Mouse (Mus musculus) frontal cortex, adult 2 months (tissue): ENCODE measurements at regions not wholly inside any gene's neighbourhood (a gene's known extent, or its start where the extent isn't known, plus 50 kb on each side); places are given as distances from the start of the nearest gene placed in this dataset.

ENCODE experiments used
- DNase-seq, 2 experiments: peaks; one replicate each; pipeline ENCODE4 v3.0.0; 2022; ENCODE audit warnings: low spot score in 1 of 2; ENCODE audit errors: extremely low spot score in 1 of 2

DNA sequence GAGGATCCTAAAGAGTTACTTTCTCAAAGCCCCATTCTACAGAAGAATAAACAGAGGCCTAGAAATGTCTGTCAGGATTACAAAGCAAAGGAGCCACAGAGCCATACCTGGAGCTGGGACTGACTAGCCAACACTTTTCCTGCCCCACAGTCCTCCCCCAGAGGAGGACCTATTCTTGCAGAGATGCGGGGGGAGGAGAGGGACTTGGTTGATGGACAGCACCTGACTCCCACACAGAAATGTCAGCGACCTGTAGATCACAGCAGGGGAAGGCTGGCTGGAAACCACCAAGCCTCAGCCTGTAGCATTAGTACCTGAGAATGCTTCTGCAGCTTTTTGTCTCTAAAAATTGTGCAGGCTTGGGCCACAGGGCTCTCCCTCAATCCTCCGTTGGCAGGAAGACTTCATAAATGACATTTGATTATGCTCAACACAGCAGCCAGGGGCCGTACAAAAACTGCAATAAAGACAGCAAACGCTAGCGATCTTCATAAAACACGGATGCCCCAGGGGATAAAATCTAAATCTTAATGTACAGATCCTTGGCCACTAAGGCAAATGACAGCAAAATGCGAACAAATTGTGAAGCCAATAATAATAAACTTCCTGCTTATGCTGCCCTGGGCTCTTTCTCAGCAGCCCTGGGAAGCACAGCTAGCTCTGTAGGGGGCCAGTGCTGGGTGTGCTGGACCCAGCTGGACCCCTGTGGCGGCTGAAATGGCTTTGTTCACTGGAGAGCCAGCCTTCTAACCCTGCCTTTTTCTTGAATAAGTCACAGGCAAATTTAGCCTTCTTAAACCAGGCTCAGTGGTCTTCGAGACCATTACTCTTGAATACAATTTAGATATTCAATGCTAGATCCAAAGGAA is 489.4 kb upstream of the Camk1g start:
- DNase-seq, result no peak

- peak; percentile 11 to 55 for DNase-seq
These were observed 477.8 kb upstream of the Camk1g start for GRCm38 (mm10) chr1:193847922-193848321.

DNA sequence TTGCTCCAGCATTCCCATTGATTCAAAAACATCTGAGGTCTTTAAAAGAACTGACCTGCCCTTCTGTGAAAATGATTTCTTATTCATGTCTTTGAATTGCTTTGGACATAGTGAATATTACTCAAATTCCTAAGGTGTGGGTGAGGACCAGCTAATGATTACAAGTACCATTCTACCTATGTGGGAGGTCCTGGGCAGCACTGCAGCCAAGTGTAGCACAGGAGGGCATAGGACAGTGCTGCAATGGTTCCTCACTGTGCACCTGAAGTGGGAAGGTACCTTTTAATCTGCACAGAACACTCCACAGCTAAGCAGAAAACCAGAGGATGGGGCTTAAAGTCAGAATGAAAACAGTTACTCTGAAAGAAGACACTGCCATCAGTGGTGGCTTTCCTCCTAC is 474.8 kb upstream of the Camk1g start:
- no peak for DNase-seq

- no peak for DNase-seq
These were observed 474.4 kb upstream of the Camk1g start for GRCm38 (mm10) chr1:193844461-193844860.

DNA sequence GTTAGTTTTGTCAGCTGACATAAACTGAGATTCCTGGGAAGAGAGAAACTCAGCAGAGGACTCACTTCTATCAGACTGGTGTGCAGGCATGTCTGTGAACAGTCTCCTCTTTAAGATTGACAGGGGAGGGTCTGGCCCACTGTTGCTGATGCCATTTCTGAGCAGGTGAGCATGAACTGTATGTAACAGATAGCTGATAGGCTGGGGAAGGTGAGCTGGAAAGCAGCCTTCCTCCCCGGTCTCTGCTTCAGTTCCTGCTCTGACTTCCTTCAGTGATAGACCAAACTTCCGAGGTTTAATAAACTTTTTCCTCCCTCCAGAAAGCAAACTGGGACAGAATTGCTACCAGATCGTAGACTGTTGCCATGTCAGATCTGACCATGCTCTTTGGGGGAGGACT is 430.9 kb upstream of the Camk1g start:
- DNase-seq, result no peak

GRCm38 (mm10) chr1:193790579-193790978 is 420.5 kb upstream of the Camk1g start:
- DNase-seq, result no peak

DNA sequence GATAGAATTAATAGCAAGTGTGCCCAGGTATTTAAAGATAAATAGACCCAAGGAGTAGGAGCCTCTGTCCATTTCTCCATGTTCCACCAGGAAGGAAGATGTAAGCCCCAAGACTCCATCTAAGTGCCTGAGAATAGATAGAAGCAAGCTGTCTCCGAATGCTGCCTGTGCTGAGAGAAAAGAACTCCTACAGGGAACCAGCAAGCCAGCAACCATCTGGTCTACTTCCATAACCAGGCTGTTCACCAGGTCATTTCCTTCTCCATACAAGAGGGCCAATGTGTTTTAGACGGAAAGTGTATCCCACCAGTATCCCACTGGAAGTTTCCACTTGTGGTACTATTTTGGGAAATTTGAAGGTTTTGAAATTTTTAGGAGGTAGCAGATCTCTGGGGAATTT is 418.4 kb upstream of the Camk1g start:
- no peak for DNase-seq

GRCm38 (mm10) chr1:193787417-193787816 is 417.3 kb upstream of the Camk1g start:
- DNase-seq, result no peak

- DNase-seq, result no peak
These were observed 414.9 kb upstream of the Camk1g start for GRCm38 (mm10) chr1:193784966-193785365.

GRCm38 (mm10) chr1:193784526-193784925 is 414.4 kb upstream of the Camk1g start:
- no peak for DNase-seq

GRCm38 (mm10) chr1:193778181-193778580 is 408.1 kb upstream of the Camk1g start:
- no peak for DNase-seq

DNA sequence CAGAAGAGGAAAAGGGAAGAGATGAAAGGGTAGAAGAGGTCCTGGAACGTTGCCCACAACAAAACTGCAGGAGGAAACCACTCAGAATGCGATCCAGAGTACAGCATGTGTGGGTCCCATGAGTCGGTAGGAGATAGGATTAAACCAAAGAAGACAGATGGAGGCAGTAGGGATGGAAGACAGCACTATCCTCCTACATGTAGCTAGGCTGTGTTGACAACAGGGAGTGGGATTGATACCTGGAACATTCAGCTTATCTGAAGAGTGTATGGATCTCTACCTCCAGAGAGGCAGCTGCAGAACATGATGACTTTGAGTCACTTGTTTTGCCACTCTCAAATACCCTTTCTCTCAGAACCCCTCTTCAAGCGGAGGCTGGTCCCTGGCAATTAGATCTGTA is 399.4 kb upstream of the Camk1g start:
- peak; percentile 7 to 42 for DNase-seq

DNA sequence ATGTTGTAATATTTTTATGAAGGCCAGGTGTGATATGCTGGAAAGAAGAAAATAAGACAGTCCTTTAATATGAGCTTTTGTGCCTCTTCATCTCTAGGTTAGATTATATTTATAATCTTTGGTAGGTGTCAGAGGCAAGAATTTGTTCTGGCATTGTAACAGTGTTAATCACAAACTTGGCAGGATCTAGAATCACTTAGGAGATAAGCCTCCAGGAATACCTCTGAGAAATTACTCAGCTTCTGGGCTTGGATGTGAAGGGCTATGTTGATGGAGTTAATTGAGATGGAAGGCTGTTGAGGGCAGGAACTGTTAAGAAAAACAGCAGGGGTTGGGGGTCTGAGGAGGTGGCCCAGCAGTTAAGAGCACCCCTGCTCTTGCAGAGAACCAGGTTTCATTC is 394.0 kb upstream of the Camk1g start:
- no peak for DNase-seq

GRCm38 (mm10) chr1:193751819-193752251 is 381.7 kb upstream of the Camk1g start:
- DNase-seq, result peak; percentile 40 to 61

- peak in 1 of 2 experiments; percentile 47 for DNase-seq
These were observed 380.8 kb upstream of the Camk1g start for GRCm38 (mm10) chr1:193750929-193751328.

DNA sequence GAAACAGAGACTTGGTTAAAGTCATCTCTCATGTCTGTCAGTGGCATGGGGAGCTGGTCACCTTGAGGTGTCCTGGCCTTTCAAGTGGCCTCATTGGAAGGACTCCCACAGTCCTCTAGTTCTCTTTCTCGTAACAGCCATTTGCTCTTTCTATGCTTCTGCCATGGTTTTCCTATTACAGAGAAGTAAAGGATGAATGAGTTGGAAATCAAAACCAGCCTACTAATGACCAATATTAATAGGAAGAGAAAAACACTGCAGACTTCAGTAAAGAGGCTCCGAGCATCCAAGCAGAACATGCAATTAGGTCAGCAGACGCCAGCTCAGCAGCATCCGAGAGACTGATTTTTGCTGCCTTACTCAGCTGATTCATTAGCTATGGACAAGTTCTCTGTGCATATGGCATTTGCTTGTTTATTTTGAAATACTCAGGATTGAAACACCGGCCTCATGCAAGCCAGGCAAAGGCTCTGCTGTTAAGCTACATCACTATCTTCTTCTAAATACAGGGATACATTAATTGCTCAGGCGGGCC is 377.4 kb upstream of the Camk1g start:
- no peak for DNase-seq

- DNase-seq, result no peak
These were observed 372.6 kb upstream of the Camk1g start for GRCm38 (mm10) chr1:193742688-193743087.

GRCm38 (mm10) chr1:193738821-193739220 is 368.7 kb upstream of the Camk1g start:
- no peak for DNase-seq

DNA sequence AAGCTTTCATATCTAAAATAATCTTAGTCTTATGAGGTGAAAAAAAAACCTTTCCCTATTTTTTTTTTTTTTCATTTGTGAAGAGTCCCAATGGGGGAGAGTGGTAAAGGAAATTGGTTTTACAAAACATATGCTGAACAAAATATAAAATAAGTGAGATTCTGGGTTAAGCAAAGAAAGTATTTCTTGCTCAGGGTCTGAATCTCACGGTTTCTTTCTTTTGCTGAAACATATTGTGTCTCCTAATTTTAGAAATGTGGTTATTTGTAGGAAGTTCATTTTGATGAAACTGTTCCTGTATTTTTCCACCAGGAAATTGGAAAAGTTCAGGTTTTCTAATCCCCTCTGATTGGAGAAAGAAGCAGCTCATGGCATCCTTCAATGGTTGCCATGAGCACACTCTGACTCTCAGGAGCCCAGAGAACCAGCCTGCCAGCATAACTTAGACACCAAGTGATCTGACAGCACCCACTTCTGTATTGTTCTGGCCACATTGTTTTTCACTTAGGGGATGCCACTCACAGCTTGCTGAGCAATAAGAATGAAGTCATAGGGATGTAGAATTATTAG is 365.9 kb upstream of the Camk1g start:
- DNase-seq, result no peak

DNA sequence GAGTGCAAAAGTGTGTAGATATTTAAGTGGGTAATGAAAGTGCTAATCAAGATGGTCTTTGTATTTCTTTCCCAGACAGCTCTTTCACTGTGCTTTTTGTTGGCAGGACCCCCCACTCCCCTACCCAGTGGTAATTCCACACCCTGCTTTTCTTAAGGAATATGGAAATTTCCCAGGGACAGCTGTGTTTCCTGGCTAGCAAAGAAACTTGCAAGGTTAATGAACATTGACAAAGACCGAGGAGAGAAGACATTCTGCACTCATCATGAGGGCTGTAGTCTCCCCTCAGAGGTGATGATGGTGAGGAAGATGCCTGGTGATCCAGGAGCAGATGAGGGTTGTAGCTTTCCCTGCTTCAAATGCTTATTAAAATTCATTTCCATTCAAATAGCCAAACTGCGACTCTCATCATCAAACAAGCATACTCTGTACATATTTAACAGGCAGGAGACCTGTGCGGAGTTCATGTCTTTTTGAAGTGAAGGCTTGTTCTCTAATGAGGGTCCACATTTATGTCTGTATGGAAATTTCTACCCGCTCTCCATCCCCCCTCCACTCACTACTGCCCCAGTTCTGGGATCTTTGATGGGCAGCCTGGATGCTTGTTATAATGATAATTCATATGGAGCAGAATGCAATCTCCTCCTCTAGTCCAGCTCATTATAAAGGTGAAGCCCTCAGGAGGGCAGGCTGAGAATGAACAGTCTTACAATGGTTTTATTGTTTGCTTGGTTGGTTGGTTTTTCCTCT is 364.1 kb upstream of the Camk1g start:
- DNase-seq, result no peak

GRCm38 (mm10) chr1:193733402-193733801 is 363.3 kb upstream of the Camk1g start:
- DNase-seq, result no peak
